Mouse (Mus musculus): ENCODE measurements at regions not wholly inside any gene's neighbourhood (a gene's known extent, or its start where the extent isn't known, plus 50 kb on each side); places are given as distances from the start of the nearest gene placed in this dataset.

DNA sequence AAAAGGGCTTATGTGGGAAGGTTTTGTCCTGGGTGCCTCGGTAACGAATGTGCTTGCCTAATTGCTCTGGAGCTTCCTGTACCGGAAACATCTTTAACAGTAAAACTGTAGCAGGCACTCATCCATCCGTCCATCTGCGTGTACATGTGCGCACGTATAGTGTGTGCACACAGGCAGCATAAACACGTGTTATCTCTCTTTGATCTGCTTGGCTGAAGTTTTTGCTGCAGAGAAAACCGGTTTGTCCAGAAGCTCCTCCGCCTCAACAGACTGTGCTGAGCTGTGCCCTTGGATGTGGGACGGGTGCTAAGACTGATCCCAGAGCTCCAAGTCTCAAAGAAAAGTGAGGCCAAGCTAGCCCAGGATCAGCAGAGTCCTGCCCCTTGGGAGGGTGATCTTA lies 305.3 kb downstream of the Gadd45g start:
- TF ChIP-seq POLR2A (IDR thresholded peaks at IDR 0.05; ENCODE audit: insufficient read depth, low read length): no peak
- TF ChIP-seq EP300 (IDR thresholded peaks at IDR 0.05; ENCODE audit: insufficient read depth, low read depth, low read length): no peak

Data from ES-Bruce4 (cell line).